Mouse (Mus musculus) stomach, postnatal 0 days (tissue): ENCODE measurements around the gene Cda. TPM values are rescaled to one million over a fixed set of nuclear protein-coding genes. Genes with fewer than 3 reads are reported as not detected.

ENCODE experiments used
- ATAC-seq: fragments of 200-750 bp; cut with Nextera tagmentation; 2 replicates; pipeline ENCODE4 v1.8.0; 2017; ENCODE audit not compliant: low FRiP score, low TSS enrichment
- DNase-seq: peaks from one replicate; pipeline ENCODE4 v3.0.0-alpha.2; 2016; ENCODE audit warnings: low spot score
- H3K27ac ChIP-seq: fragments of 300-500 bp; sonication (generic); replicated peaks from 2 replicates; pipeline ENCODE4 v1.5.1; 2014; ENCODE audit warnings: mild to moderate bottlenecking, control low read depth
- H3K27me3 ChIP-seq: fragments of 300-500 bp; sonication (generic); 2 replicates; pipeline ENCODE4 v1.6.1; 2014; ENCODE audit warnings: low read length; ENCODE audit not compliant: control insufficient read depth, insufficient read depth
- H3K36me3 ChIP-seq: fragments of 300-500 bp; sonication (generic); 2 replicates; pipeline ENCODE4 v1.6.1; 2014; ENCODE audit warnings: low read length, mixed read lengths; ENCODE audit not compliant: control insufficient read depth, insufficient read depth
- H3K4me1 ChIP-seq: fragments of 300-500 bp; sonication (generic); replicated peaks from 2 replicates; pipeline ENCODE4 v1.6.1; 2014; ENCODE audit warnings: antibody characterized with exemption; ENCODE audit not compliant: control insufficient read depth, insufficient read depth
- H3K4me2 ChIP-seq: fragments of 300-500 bp; sonication (generic); replicated peaks from 2 replicates; pipeline ENCODE4 v1.6.1; 2014; ENCODE audit warnings: low read depth, mild to moderate bottlenecking, control low read depth, moderate library complexity
- H3K4me3 ChIP-seq: fragments of 300-500 bp; sonication (generic); 2 replicates; pipeline ENCODE4 v1.5.1; 2014; ENCODE audit warnings: low read depth, low read length, control low read depth
- H3K9ac ChIP-seq: fragments of 300-500 bp; sonication (generic); 2 replicates; pipeline ENCODE4 v1.6.1; 2014; ENCODE audit warnings: mild to moderate bottlenecking, low read length, control low read depth, mixed read lengths
- H3K9me3 ChIP-seq: fragments of 300-500 bp; sonication (generic); 2 replicates; pipeline ENCODE4 v1.6.1; 2016; ENCODE audit warnings: low read length; ENCODE audit not compliant: control insufficient read depth
- CTCF ChIP-seq: IDR thresholded peaks from 2 replicates; pipeline ENCODE4 v1.5.1; 2016; ENCODE audit warnings: antibody characterized with exemption, low read depth, mild to moderate bottlenecking, moderate library complexity
- EP300 ChIP-seq: optimal IDR thresholded peaks from 2 replicates; pipeline ENCODE3; 2016; ENCODE audit warnings: antibody characterized with exemption
- WGBS: fragments of 180-500 bp; shearing (Covaris S2); extraction: QIAGEN DNeasy Blood & Tissue Kit; methylation state at CpG from one replicate; pipeline ENCODE4 v1.1.7; 2014; 5-methylcytosine and 5-hydroxymethylcytosine counted together
- polyA plus RNA-seq: library from polyadenylated mRNA; unstranded; fragments of >200 nt; fragmentation: Nextera tagmentation; extraction: Ambion mirVana; gene quantifications from 2 replicates; pipeline ENCODE4 v1.2.1, GENCODE M21; 2015

Gene Cda
- polyA plus RNA-seq, 1 experiment from 2014 or later = 12.5 TPM

GRCm38 (mm10) chr4:138335648-138336047, 32.1 kb downstream of the Cda start:
- Histone ChIP-seq H3K4me3 (no peak overlapping the region), H3K4me1 (no peaks in the 10 kb centered on the region), H3K4me2 (no peak overlapping the region), H3K27me3 (no peaks in the 10 kb centered on the region), H3K36me3 (no peaks in the 10 kb centered on the region), H3K9ac (no peak overlapping the region), H3K9me3 (no peaks in the 10 kb centered on the region), H3K27ac (no peak overlapping the region)
- ATAC-seq (no peak), DNase-seq (no peak)
- 85% methylated on average over 6 of the region's 6 CpGs for WGBS
- peak; percentile 55 for TF ChIP-seq CTCF
- TF ChIP-seq EP300 = no peak

GRCm38 (mm10) chr4:138335036-138335435, 32.8 kb downstream of the Cda start:
- DNase-seq = no peak
- Histone ChIP-seq H3K27ac (no peak overlapping the region), H3K4me2 (no peak overlapping the region), H3K36me3 (no peaks in the 10 kb centered on the region), H3K4me3 (no peak overlapping the region), H3K9me3 (no peaks in the 10 kb centered on the region), H3K9ac (no peak overlapping the region), H3K27me3 (no peaks in the 10 kb centered on the region), H3K4me1 (no peaks in the 10 kb centered on the region)
- 82% methylated on average over 12 of the region's 12 CpGs for WGBS
- ATAC-seq = no peak
- TF ChIP-seq EP300 (no peak), CTCF (no peak)

- no peak overlapping the region for H3K4me2 ChIP-seq
- H3K27me3 ChIP-seq = no peaks in the 10 kb centered on the region
- peak; percentile 62 for ATAC-seq
- H3K9me3 ChIP-seq = no peaks in the 10 kb centered on the region
- H3K36me3 ChIP-seq = no peaks in the 10 kb centered on the region
- no peaks in the 10 kb centered on the region for H3K4me1 ChIP-seq
- no peak overlapping the region for H3K4me3 ChIP-seq
- no peak overlapping the region for H3K9ac ChIP-seq
- DNase-seq = peak; percentile 35
- 56% methylated on average over 4 of the region's 4 CpGs for WGBS
- no peak for TF ChIP-seq EP300
- no peak for TF ChIP-seq CTCF
- H3K27ac ChIP-seq = no peak overlapping the region
Observed at GRCm38 (mm10) chr4:138333135-138333534, 34.7 kb downstream of the Cda start.

DNA sequence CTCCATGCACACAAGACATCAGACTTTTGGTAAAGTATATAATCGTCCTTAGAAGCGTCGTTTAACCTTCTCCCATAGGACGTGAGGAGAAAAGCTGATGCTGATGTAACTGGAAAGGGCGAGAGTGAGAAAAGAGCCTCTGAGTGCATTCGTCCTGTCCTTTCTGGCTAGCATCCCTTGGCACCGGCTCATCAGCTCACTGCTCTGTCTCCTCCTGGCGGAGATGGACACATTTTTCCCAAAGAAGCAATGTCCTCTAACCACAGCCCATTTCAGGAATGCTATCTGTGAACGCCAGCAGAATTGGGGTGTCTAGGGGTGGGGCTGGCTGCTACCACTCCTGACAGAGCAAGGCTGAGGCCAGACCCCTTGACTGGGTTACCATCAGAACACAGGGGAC, 36.1 kb downstream of the Cda start:
- H3K4me2 ChIP-seq = no peak overlapping the region
- no peaks in the 10 kb centered on the region for H3K9me3 ChIP-seq
- no peak overlapping the region for H3K4me3 ChIP-seq
- H3K27me3 ChIP-seq = no peaks in the 10 kb centered on the region
- H3K4me1 ChIP-seq = no peaks in the 10 kb centered on the region
- DNase-seq = no peak
- H3K27ac ChIP-seq = no peak overlapping the region
- ATAC-seq = no peak
- no peaks in the 10 kb centered on the region for H3K36me3 ChIP-seq
- no peak overlapping the region; the same call in 1 of the 2 replicates for H3K9ac ChIP-seq
- 75% methylated on average over 9 of the region's 9 CpGs for WGBS
- TF ChIP-seq CTCF = no peak
- no peak for TF ChIP-seq EP300

GRCm38 (mm10) chr4:138330264-138330671, 37.5 kb downstream of the Cda start:
- 12% methylated on average over 15 of the region's 15 CpGs for WGBS
- no peak for DNase-seq
- TF ChIP-seq CTCF = no peak
- no peak for TF ChIP-seq EP300

DNA sequence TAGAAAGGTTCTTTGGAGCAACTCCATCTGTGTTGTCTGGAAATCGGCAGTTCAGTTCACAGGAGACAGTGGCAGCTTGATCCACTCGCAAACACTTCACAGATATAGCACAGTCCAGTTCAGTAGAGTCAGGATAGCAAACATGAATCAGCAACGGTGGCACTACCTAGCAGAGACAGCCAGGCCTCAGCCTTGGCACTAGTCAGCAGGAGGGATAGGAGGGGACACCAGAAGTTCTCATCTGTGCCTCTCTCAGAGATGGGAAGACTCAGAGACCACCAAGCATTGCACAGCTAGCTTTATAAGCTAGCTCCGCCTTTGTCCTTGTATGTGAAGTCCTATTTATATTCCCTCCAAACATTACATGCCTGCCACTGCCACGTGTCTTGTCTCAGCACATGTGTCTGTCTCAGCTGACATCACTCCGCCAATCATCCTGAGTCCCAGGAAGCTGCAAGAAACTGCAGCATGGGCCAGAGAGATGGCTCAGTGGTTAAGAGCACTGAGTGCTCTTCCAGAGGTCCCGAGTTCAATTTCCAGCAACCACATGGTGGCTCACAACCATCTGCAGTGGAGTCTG, 39.8 kb downstream of the Cda start:
- no peaks in the 10 kb centered on the region for H3K27me3 ChIP-seq
- no peak for ATAC-seq
- no peak for DNase-seq
- peak overlapping the region; percentile 45; the same call in 1 of the 2 replicates for H3K27ac ChIP-seq
- H3K4me1 ChIP-seq = no peaks in the 10 kb centered on the region
- 0 out of 2 replicates have a peak overlapping the region, but pooled peaks have one; percentile 4 for H3K4me3 ChIP-seq
- 67% methylated on average over 7 of the region's 7 CpGs for WGBS
- TF ChIP-seq EP300 = no peak
- no peak; the same call in 1 of the 2 replicates for TF ChIP-seq CTCF
- H3K9me3 ChIP-seq = no peaks in the 10 kb centered on the region
- H3K4me2 ChIP-seq = 0 out of 2 replicates have a peak overlapping the region, but pooled peaks have one; percentile 14
- H3K36me3 ChIP-seq = no peaks in the 10 kb centered on the region
- H3K9ac ChIP-seq = no peak overlapping the region

More at GRCm38 (mm10) chr4:138330264-138330671, 37.5 kb downstream of the Cda start:
- H3K27me3 ChIP-seq = no peaks in the 10 kb centered on the region
- H3K36me3 ChIP-seq = no peaks in the 10 kb centered on the region
- ATAC-seq = no peak
- H3K4me2 ChIP-seq = no peak overlapping the region
- H3K27ac ChIP-seq = no peak overlapping the region
- H3K4me1 ChIP-seq = no peaks in the 10 kb centered on the region
- H3K9me3 ChIP-seq = no peaks in the 10 kb centered on the region
- no peak overlapping the region for H3K4me3 ChIP-seq
- no peak overlapping the region for H3K9ac ChIP-seq
